Mouse (Mus musculus) CD4-positive helper T cell, adult 2 months (primary cell): ENCODE data around the gene Trpm8.

Experiments used
- DNase-seq: peaks from one replicate; pipeline ENCODE4 v3.0.0-alpha.2; 2012; ENCODE audit warnings: low read depth, missing footprints, low spot score

Gene Trpm8

DNA sequence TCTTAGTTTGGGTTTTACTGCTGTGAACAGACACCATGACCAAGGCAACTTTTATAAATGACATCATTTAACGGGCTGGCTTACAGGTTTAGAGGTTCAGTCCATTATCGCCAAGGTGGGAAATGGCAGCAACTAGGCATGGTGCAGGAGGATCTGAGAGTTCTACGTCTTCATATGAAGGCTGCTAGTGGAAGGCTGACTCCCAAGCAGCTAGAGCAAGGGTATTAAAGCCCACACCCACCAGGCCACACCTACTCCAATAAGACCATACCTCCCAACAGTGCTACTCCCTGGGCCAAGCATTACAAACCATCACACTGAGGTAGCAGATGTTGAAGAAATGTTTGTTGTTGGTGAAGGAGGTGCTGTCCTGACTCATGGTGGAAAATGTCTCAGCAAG is 78.2 kb downstream of the Trpm8 start:
- no peak for DNase-seq

GRCm38 (mm10) chr1:88356616-88357015 is 79.2 kb downstream of the Trpm8 start:
- no peak for DNase-seq

DNA sequence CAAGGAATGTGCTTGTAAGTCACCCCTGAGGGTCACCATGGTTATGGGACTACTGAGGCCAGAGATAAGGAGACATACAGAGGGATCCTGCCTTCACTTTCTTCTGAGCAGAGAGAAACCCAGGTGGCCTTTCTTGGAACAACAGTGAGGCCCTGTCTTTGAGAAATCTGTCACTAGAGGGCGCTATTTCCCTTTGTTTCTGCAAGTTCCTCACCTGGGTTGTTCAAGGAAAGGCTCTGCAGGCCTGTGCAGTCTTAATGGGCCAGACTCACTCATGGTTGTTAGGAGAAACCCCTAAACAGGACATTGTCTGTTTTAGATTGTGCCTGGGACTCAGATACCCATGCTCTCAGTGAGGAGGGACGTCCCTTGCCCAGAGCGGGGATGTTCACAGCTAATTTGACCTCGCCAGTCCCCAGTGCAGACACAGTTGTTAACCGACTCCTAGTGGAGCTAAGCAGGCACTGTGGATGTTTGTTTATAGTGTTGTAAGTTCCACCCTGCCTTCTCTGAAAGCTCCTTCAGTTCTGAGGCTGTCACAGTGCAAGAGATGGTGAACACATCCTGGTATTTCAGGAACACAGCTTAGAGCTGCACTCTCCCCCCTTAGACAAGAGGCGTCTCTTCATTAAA is 80.1 kb downstream of the Trpm8 start:
- DNase-seq = peak; percentile 47

DNA sequence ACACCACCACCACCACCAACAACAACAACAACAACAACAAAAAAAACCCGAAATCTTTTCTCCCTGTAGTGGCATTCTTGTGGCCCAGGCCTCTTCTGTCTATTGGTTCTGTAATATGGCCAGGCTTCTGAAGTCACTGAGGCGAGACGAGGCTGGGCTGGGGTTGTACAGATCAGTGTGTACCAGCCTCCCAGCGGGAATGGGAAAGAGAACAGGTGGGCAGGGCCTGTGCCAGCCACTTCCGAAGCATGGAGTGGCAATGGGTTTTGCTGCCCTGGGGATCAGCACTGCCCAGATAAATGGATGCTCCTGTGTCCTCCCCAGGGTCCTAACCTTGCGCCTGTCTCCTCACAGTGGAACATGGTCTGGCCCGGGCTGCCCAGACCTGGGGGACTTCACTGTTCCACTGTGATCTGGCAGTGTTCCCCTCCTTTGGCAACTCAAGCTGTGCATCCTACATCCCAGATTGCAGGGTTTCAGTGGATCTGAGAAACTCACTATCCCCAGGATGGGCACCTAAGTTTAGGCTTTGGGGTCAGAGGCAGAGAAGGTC is 80.7 kb downstream of the Trpm8 start:
- no peak for DNase-seq

GRCm38 (mm10) chr1:88361085-88361484 is 83.6 kb downstream of the Trpm8 start:
- DNase-seq = no peak

- DNase-seq = no peak
These were observed 89.6 kb downstream of the Trpm8 start for GRCm38 (mm10) chr1:88366881-88367644.

GRCm38 (mm10) chr1:88378446-88378845 is 101.0 kb downstream of the Trpm8 start:
- DNase-seq = no peak

- DNase-seq = no peak
These were observed 114.2 kb downstream of the Trpm8 start for GRCm38 (mm10) chr1:88391632-88392031.

DNA sequence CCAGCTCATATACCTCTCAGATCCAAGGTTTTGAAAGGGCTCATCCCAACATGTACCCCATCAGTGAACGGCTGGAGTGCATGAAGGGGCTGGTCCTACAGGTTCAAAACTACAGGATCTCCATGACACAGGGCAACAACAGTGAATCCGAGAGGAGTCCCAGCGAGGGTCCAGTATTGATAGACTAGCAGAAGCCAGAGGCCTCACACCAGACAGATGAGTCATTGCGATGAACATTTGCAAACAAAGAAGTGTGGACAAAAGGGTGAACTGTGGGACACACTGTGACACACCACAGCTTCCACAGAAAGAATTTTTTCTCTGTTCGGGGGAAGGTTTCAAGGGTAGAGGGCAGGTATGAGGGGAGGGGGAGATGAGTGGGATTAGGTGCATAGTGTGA is 115.9 kb downstream of the Trpm8 start:
- DNase-seq = no peak

DNA sequence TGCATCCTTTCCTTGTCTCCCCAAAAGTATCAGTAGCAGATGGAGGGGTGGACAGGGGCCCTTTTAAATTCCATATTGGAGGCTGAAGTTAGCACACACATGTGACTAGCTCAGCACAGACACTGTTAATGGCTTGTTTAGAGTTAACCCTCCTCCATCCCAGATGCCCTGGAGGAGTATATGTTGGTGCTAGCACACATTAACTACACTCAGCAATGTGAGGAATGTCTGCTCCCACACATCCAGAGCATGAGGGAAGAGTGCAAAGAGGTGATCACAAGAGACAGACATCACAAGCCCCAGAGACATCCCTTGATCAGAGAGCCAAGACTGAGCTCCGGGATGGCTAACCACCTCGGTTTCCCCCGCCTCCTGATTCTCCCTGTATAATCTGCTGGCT is 125.9 kb downstream of the Trpm8 start:
- DNase-seq = no peak

- DNase-seq = no peak
These were observed 128.8 kb downstream of the Trpm8 start for GRCm38 (mm10) chr1:88406078-88406806.

DNA sequence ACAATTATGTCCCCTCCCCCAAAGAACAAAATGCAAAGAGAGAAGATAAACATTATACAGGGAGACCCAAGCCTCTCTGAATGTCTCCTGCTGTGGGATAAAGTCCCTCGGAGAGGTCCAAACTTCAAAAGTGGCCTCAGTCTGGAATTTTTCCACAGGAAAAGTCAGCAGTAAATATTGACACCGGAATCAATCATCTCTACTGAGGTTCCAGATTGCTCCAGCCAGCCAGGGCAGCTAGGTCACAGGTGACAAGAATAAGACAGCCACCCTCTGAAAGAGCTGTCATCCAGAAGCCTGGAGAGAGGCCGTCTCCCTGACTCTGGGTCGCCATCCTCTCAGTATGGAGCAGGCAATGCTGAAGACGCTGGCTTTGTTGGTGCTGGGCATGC is 129.3 kb downstream of the Trpm8 start, which contains the start of gene Spp2:
Gene Spp2, plus strand, starts transcription at position 155 of the 392 bp plus-strand sequence.
- no peak for DNase-seq

DNA sequence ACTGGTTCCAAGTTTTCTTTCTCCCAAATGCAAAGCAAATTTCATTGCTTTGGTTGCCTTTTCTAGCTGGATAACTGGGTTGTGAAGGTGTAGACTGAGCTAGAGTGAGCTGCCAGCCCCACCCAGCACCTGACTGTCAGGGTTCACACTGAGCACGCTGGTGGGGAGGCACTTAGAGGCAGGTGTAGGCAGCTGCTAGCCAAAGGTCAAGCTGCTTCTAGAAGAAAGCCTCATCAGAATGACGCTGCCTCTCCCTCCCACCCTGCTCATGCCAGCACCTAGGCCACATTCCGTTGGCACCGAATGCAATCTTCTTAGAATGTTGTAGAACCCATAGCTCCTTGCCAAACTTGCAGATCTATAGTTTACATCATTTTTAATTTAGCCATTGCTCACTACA is 130.9 kb downstream of the Trpm8 start:
- no peak for DNase-seq

DNA sequence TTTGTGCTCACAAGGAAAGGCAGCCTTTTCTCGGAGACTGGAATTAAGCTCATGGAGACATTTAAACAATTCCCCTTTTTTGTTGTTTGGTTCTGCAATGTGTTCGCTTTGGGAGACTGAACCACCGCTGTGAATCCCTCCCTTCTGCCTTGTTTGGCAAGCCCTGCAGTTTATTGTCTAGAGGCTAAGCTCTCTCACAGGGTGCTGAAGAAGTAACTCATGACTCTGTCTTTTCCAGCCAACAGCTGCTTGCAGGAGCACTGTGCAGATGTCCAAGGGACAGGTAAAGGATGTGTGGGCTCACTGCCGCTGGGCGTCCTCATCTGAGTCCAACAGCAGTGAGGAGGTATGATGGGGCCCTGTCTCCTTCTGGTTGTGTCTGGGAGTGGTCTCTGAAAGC is 134.6 kb downstream of the Trpm8 start:
- no peak for DNase-seq

GRCm38 (mm10) chr1:88418943-88419342 is 141.5 kb downstream of the Trpm8 start:
- DNase-seq = no peak

- DNase-seq = no peak
These were observed 144.6 kb downstream of the Trpm8 start for GRCm38 (mm10) chr1:88422045-88422444.

DNA sequence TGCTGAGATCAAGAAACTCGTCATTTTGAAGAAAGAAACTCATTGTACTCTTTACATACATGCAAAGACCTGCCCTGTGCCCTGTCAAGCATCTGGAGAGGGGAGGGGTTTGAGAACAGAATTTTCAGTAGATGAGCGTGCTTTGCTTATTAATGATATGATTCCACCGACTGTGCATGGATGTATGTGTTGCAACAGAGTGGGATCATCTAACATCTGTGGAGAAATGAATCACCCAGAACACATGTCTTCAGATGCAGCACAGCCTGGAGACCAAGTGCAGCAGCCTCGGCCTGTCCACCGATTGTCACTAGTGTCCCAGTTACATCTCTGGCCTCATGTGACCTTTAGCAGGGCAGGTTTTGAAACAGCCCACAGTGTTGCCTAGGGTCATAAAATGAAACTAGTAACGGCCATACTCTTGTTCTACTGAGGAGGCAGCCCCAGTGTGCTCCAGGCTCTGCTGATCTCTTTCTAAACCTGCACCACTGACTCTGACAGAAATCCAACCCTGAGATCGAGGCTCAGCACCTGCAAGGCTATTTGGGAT is 145.5 kb downstream of the Trpm8 start:
- DNase-seq = no peak

DNA sequence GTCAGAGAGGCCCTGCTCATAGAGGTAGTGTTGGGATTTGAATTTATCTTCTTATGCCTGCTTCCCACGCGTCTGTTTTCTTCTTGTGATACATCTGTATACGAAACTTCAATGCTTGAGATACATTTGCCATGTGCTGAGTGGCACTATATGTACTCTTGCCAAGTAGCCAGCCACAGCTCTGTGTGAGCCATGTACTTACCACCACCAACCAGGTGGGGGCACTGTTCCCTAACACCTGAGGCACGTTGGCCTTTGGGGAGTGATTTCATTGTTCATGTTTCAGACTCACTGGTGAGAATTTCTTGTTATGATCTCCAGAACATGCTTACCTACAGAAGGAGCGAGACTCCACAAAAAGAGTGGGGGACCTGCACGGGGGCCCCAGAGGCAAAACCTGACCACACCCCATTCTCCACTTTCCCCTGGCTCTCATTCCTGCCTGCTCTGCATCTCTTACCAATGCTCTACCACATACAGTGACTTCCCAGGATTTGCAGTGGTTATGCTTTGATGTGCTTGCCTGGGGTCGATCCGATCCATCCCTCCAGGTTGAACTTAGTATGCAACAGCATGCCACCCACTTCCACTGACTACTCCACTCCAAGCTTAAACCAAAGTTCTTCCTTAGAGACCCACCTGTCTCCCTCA is 147.3 kb downstream of the Trpm8 start:
- peak; percentile 73 for DNase-seq

GRCm38 (mm10) chr1:88427987-88428741 is 150.7 kb downstream of the Trpm8 start:
- DNase-seq = no peak

- no peak for DNase-seq
These were observed 152.0 kb downstream of the Trpm8 start for GRCm38 (mm10) chr1:88429413-88429812.

GRCm38 (mm10) chr1:88431262-88431661 is 153.8 kb downstream of the Trpm8 start:
- DNase-seq = no peak
